Mouse (Mus musculus) neural tube, embryonic 11.5 days (tissue): ENCODE data around the gene Mss51. TPM values are rescaled to one million over a fixed set of nuclear protein-coding genes. Genes with fewer than 3 reads are reported as not detected.

ENCODE experiments used
- ATAC-seq: fragments of 200-750 bp; cut with Nextera tagmentation; 2 replicates; pipeline ENCODE4 v1.8.0; 2017; ENCODE audit warnings: moderate number of reproducible peaks, mild to moderate bottlenecking, moderate TSS enrichment, moderate library complexity; ENCODE audit not compliant: insufficient read depth, low FRiP score, low TSS enrichment
- DNase-seq: peaks from one replicate; pipeline ENCODE4 v3.0.0-alpha.2; 2015; ENCODE audit warnings: low spot score
- H3K27ac ChIP-seq: fragments of 300-500 bp; sonication (generic); 2 replicates; pipeline ENCODE4 v1.5.1; 2014; ENCODE audit warnings: low read depth, mild to moderate bottlenecking, low read length
- H3K27me3 ChIP-seq: fragments of 300-500 bp; sonication (generic); 2 replicates; pipeline ENCODE4 v1.6.1; 2014; ENCODE audit warnings: mild to moderate bottlenecking, low read length, mixed read lengths; ENCODE audit not compliant: control insufficient read depth, insufficient read depth
- H3K36me3 ChIP-seq: fragments of 300-500 bp; sonication (generic); 2 replicates; pipeline ENCODE4 v1.6.1; 2014; ENCODE audit warnings: mild to moderate bottlenecking, low read length, moderate library complexity, mixed read lengths; ENCODE audit not compliant: control insufficient read depth, insufficient read depth
- H3K4me1 ChIP-seq: fragments of 300-500 bp; sonication (generic); 2 replicates; pipeline ENCODE4 v1.6.1; 2014; ENCODE audit warnings: low read length, mixed read lengths; ENCODE audit not compliant: control insufficient read depth, insufficient read depth
- H3K4me2 ChIP-seq: fragments of 300-500 bp; sonication (generic); 2 replicates; pipeline ENCODE4 v1.6.1; 2014; ENCODE audit warnings: low read depth, mild to moderate bottlenecking, moderate library complexity
- H3K4me3 ChIP-seq: fragments of 300-500 bp; sonication (generic); 2 replicates; pipeline ENCODE4 v1.5.1; 2014; ENCODE audit warnings: low read depth, low read length
- H3K9ac ChIP-seq: fragments of 300-500 bp; sonication (generic); 2 replicates; pipeline ENCODE4 v1.6.1; 2014; ENCODE audit warnings: mild to moderate bottlenecking, low read length
- H3K9me3 ChIP-seq: fragments of 300-500 bp; sonication (generic); 2 replicates; pipeline ENCODE4 v1.6.1; 2016; ENCODE audit warnings: low read length; ENCODE audit not compliant: control insufficient read depth
- WGBS: fragments of 180-500 bp; shearing (Covaris S2); extraction: QIAGEN DNeasy Blood & Tissue Kit; methylation state at CpG from one replicate; pipeline ENCODE4 v1.1.7; 2014; 5-methylcytosine and 5-hydroxymethylcytosine counted together
- polyA plus RNA-seq: library from polyadenylated mRNA; unstranded; fragments of >200 nt; fragmentation: Nextera tagmentation; extraction: Ambion mirVana; gene quantifications from 2 replicates; pipeline ENCODE4 v1.2.1, GENCODE M21; 2014

Gene Mss51
- polyA plus RNA-seq, result 0.81 and 0.98 TPM in 2 replicates

DNA sequence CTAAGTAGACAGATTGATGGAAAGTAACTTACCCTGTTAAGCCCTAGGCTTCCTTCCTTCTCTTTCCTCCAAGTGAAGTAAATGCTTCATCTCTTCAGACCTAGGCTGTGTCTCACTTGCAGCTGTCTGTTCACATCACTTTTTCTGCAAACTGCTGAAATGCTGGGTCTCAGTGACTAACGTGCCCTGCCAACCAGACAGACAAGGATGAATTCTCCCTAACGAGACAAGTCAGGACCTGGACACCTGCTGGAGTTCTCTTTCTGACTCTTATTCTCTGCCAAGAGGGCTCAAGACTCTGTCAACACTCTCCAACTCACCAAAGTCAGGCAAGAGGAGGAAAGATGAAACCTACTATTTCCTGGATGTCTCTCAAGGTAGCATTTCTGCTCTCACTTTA, at the start of gene Mss51:
Gene Mss51, minus strand, starts transcription at position 299 of the 400 bp plus-strand sequence.
- H3K27me3 ChIP-seq, result no peaks in the 10 kb centered on the region
- H3K36me3 ChIP-seq, result peaks cover 5% of the 10 kb centered on the region; the same call in 1 of the 2 replicates
- H3K4me2 ChIP-seq, result no peak within 1 kb of the TSS
- H3K4me1 ChIP-seq, result no peaks in the 10 kb centered on the region
- no peak within 1 kb of the TSS for H3K27ac ChIP-seq
- no peak within 1 kb of the TSS for H3K4me3 ChIP-seq
- DNase-seq (no peak), ATAC-seq (no peak)
- no peak within 1 kb of the TSS for H3K9ac ChIP-seq
- 80% methylated on average over 2 of the region's 2 CpGs for WGBS
- H3K9me3 ChIP-seq, result no peaks in the 10 kb centered on the region

DNA sequence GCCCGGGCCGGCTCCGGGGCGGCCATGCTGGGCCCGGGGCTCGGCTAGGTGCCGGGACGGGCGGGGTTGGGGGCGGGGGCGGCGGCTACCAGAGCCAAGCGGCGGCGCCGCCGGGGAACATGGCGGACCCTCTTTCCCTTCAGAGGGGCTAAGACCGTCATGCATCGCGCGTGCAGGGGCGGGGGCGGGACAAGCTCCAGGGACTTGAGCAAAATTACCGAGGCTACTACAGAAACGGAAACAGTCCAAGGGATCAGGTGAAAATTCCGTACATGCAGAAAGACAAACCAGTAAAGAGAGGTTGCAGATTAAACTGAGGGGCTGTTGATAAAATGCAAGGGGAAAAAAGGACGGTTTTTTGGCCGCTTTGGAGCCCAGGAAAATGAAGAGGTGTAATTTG, 49.7 kb upstream of the Mss51 start, which contains the start of gene Ppp3cb:
Gene Ppp3cb, minus strand, starts transcription at position 159 of the 400 bp plus-strand sequence.
- H3K36me3 ChIP-seq, result 0 out of 2 replicates have a peak, but pooled peaks cover 3% of the 10 kb centered on the region
- peak within 1 kb of the TSS; percentile 64 for H3K4me2 ChIP-seq
- no peaks in the 10 kb centered on the region for H3K9me3 ChIP-seq
- no peaks in the 10 kb centered on the region for H3K27me3 ChIP-seq
- DNase-seq (peak; percentile 93), ATAC-seq (peak; percentile 93)
- H3K27ac ChIP-seq, result peak within 1 kb of the TSS; percentile 96
- H3K9ac ChIP-seq, result peak within 1 kb of the TSS; percentile 92
- peaks cover 4% of the 10 kb centered on the region; the same call in 1 of the 2 replicates for H3K4me1 ChIP-seq
- H3K4me3 ChIP-seq, result peak within 1 kb of the TSS; percentile 85
- WGBS, result under 1% methylated on average over 27 of the region's 29 CpGs

DNA sequence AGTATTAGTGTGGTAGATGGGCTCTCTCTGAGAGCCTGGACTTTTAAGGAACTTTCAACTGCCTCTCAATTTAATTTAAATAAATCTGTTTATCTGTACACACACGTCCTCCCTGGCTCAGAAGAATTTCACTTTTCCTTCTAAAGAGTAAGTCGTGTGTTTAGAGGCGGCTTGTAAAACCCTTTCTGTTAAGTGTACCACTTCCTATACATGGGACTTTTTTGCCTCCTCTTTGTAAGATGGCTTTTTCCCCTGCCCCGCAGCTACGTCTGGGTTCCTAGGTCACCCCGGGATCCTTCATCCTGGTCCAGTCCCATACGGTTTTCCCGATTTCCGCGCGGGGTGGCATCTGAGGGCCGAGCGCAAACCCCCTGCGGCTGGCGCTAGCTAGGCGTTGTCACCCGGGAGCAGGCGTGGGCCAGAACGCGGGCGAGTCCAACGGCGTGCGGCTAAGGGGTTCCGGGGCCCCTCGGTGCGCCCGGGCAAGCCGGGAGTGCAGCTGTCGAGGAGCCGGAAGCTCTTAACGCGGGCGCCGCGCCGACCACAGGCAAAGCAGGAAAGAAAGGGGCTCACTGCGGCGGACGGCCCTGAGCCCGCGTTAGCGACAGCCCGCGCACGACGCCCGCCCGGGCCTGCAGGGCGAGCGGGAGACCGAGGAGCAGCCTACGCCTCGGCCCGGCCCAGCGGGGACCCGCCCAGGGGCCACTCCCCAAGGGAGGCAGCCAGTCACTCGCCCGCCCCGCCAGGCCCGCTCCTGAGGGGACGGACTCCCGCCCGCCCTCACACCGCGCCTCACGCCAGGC, 49.0 kb upstream of the Mss51 start:
- peaks cover 4% of the 10 kb centered on the region; the same call in 1 of the 2 replicates for H3K4me1 ChIP-seq
- ATAC-seq, result peak; percentile 93
- no peaks in the 10 kb centered on the region for H3K9me3 ChIP-seq
- 0 out of 2 replicates have a peak, but pooled peaks cover 3% of the 10 kb centered on the region for H3K36me3 ChIP-seq
- peak overlapping the region; percentile 85 for H3K4me3 ChIP-seq
- H3K27ac ChIP-seq, result peak overlapping the region; percentile 96
- H3K27me3 ChIP-seq, result no peaks in the 10 kb centered on the region
- peak overlapping the region; percentile 92 for H3K9ac ChIP-seq
- peak overlapping the region; percentile 64 for H3K4me2 ChIP-seq
- DNase-seq, result peak; percentile 84
- WGBS, result 1% methylated on average over 60 of the region's 67 CpGs

DNA sequence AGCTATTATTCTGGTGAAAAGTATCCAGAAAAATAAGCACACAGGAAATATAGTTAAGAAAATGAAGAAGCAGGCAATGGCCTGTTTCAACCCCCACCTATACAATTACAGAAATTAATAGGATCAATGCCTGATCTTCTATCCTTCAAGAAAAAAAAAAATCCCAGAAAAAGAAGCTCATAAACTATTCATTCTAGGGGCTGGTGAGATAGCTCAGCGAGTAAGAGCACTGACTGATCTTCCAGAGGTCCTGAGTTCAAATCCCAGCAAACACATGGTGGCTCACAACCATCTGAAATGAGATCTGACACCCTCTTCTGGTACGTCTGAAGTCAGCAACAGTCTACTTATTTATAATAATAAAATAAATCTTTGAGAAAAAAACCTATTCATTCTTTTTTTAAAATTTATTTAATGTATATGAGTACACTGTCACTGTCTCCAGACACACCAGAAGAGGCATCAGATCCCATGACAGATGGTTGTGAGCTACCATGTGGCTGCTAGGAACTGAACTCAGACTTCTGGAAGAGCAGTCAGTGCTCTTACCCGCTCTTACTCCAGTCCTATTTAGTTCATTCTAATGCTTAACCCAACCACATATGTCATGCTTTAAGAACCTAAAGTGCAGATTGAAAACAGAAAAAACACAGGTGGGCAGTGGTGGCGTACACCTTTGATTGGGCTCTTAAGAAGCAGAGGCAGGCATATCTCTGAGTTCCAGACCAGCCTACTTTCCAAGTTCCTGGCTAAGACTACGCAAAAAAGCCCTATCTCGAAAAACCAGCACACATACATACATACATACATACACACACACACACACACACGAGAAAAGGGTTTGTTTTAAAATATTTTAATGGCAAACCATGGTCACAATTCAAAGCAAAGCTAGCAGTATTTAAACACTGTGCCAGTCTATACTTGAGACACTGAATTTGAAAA, 48.0 kb upstream of the Mss51 start:
- Histone ChIP-seq H3K27me3 (no peaks in the 10 kb centered on the region), H3K9me3 (no peaks in the 10 kb centered on the region), H3K9ac (0 out of 2 replicates have a peak overlapping the region, but pooled peaks have one; percentile 14), H3K4me3 (peak overlapping the region; percentile 85), H3K27ac (no peak overlapping the region), H3K36me3 (0 out of 2 replicates have a peak, but pooled peaks cover 2% of the 10 kb centered on the region), H3K4me2 (peak overlapping the region; percentile 64), H3K4me1 (peaks cover 4% of the 10 kb centered on the region; the same call in 1 of the 2 replicates)
- 77% methylated on average over 7 of the region's 7 CpGs for WGBS
- no peak for ATAC-seq
- DNase-seq, result no peak

DNA sequence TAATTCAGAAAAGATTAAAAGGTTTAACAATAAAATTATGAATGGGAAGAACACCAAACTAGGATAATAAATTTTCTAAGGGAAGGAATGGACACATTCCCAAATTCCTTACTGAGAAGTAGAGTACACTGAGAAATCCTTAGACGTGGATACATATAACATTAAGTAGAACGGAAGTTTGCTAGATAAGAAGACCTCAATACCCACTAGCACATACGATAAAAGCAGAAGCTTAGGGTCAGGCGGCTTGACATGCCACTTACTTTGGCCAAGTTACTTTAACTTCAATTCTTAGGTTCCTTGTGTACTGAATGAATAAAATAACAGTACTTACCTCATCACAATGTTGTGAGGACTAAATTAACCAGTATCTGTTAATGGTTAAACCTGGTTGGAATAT, 32.9 kb upstream of the Mss51 start:
- Histone ChIP-seq H3K27me3 (no peaks in the 10 kb centered on the region), H3K9ac (no peak overlapping the region), H3K4me1 (no peaks in the 10 kb centered on the region), H3K4me2 (no peak overlapping the region), H3K36me3 (no peaks in the 10 kb centered on the region), H3K9me3 (no peaks in the 10 kb centered on the region), H3K27ac (no peak overlapping the region), H3K4me3 (no peak overlapping the region)
- WGBS, result 91% methylated on average over 4 of the region's 4 CpGs
- DNase-seq (no peak), ATAC-seq (no peak)

DNA sequence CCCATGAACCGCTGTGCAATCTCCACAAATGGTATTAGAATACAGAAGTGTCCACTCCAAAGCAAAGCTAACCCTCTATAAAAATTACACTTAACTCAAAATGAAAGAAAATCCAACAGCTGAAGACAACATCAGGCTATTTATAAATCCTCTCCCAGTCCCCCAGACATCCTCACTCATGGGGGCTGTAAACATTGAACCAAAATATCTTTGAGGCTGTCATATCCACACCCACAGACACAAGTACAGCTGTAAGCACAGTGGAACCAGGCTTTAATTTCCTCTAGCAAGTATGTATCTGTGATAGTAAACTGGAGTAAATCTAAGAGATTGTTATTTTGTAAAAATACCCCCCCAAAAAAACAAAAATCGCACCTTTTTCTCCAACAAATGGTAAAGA, 23.5 kb upstream of the Mss51 start:
- Histone ChIP-seq H3K36me3 (0 out of 2 replicates have a peak, but pooled peaks cover 2% of the 10 kb centered on the region), H3K4me2 (no peak overlapping the region), H3K27ac (no peak overlapping the region), H3K4me3 (no peak overlapping the region), H3K27me3 (no peaks in the 10 kb centered on the region), H3K4me1 (no peaks in the 10 kb centered on the region), H3K9ac (no peak overlapping the region), H3K9me3 (no peaks in the 10 kb centered on the region)
- no peak for DNase-seq
- WGBS, result 98% methylated on average over 2 of the region's 2 CpGs
- ATAC-seq, result no peak

DNA sequence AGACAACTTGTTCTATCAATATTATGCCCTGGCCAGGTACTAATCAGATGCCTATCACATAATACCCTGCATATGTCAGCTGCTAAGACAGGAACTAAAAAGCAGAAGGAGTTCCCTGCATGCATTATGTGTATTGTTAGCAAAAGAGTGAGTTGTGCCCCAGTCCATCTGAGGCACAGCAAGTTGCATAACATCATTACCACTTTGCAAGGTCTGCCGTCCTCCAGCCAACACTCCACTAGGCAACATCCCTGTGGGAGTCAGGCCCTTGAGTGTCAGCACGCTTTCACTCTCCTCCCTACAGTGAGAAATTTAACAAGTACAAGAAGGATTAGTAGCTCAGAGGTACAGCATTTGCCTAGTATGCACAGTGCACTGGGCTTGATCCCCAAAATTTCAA, 11.7 kb upstream of the Mss51 start:
- 77% methylated on average over 2 of the region's 2 CpGs for WGBS

DNA sequence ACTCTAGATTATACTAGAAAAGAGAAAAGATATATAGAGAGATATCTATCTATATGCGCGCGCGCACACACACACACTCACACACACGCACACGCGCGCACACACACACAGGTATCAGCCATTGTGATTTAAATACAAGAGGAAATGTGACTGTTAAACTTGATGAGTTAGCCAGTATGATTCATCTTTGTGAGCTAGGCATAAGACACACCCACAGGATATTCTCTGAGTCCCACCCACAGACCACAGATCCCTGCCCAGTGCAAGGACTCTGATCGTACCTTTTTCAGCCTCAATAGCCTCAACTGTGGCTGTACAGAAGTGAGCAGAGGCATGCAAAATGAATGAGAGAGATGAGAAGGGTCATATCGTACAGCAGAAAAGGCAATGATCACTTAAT, 6.3 kb upstream of the Mss51 start:
- Histone ChIP-seq H3K36me3 (peaks cover 7% of the 10 kb centered on the region; the same call in 1 of the 2 replicates), H3K9ac (no peak overlapping the region)
- WGBS, result 97% methylated on average over 10 of the region's 10 CpGs

More for the DNA sequence above, 11.7 kb upstream of the Mss51 start:
- no peak overlapping the region for H3K27ac ChIP-seq
- H3K4me1 ChIP-seq, result no peaks in the 10 kb centered on the region
- DNase-seq, result no peak
- no peak overlapping the region for H3K4me2 ChIP-seq
- H3K9ac ChIP-seq, result no peak overlapping the region
- H3K36me3 ChIP-seq, result 0 out of 2 replicates have a peak, but pooled peaks cover 2% of the 10 kb centered on the region
- ATAC-seq, result no peak
- H3K4me3 ChIP-seq, result no peak overlapping the region
- H3K27me3 ChIP-seq, result no peaks in the 10 kb centered on the region
- H3K9me3 ChIP-seq, result no peaks in the 10 kb centered on the region

More for the DNA sequence above, 6.3 kb upstream of the Mss51 start:
- Histone ChIP-seq H3K27ac (no peak overlapping the region), H3K4me1 (no peaks in the 10 kb centered on the region), H3K27me3 (no peaks in the 10 kb centered on the region), H3K4me2 (no peak overlapping the region), H3K4me3 (no peak overlapping the region), H3K9me3 (no peaks in the 10 kb centered on the region)
- ATAC-seq (no peak), DNase-seq (no peak)
